Mouse (Mus musculus) fat pad, adult 2 months (tissue): ENCODE results near the gene Chaf1a.
"Not testable (repeated sequence)": the region's sequence is repeated elsewhere in the genome, so short reads cannot be mapped to it uniquely, and the experiment has no call there.

Experiments
- DNase-seq: peaks from one replicate; pipeline ENCODE4 v3.0.0-alpha.2; 2011; ENCODE audit warnings: low read depth, low spot score; ENCODE audit errors: extremely low read depth

Chaf1a gene

DNA sequence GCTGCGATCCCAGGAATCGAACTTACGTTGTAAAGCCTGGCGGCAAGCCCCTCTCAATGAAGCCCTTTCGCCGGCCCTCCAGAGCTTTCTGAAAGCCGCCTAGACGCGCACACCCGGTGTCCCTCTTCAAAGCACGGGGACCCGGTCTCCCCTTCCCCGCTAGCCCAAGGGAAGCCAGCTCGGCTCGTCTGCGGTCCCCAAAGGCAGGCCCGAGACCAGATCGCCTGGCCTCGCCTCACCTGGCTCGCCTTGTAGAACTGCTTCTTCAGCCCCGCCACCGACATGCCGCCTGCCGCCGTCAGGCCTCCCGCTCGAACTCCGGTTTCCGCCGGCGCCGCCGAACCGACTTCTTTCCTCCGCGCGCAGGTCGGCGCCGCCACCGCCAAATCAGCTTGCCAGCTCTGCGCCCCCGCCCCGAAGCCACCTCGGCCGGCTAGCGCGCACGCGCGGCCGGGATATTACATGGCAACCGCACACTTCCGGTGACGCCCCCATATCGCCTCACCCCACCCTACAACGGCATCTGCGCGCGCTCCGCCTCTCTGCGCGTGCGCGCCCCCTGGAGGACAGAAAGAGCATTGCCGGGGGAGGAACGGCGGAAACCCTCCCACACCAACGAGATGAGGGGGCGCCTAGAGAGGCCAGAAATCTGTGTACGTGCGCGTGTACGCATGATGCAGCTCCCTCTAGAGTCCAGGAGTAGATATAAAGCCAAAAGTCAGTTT lies 3.9 kb upstream of the Chaf1a start, which contains the start of gene Sh3gl1:
Sh3gl1 (minus strand) TSS at position 460 of the 725 bp plus-strand sequence.
- peak; percentile 55 for DNase-seq

DNA sequence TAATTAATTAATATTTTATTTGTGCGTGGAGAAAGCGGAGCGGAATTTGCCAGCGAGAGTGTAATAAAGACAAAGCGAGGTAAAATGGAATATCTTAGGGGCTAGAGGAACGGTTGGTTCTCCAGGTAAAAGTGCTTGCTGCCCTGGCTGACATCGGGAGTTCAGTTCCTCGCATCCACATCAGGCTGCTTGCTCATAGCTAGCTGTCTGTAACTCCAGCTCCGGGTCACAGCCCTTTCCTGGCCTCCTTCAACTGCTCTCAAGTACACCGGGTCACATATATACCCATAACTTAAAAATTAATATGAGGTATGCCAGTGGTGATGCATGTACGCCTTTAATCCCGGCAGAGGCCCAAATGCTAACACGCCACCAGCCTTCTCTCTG lies 3.3 kb upstream of the Chaf1a start:
- no peak for DNase-seq

DNA sequence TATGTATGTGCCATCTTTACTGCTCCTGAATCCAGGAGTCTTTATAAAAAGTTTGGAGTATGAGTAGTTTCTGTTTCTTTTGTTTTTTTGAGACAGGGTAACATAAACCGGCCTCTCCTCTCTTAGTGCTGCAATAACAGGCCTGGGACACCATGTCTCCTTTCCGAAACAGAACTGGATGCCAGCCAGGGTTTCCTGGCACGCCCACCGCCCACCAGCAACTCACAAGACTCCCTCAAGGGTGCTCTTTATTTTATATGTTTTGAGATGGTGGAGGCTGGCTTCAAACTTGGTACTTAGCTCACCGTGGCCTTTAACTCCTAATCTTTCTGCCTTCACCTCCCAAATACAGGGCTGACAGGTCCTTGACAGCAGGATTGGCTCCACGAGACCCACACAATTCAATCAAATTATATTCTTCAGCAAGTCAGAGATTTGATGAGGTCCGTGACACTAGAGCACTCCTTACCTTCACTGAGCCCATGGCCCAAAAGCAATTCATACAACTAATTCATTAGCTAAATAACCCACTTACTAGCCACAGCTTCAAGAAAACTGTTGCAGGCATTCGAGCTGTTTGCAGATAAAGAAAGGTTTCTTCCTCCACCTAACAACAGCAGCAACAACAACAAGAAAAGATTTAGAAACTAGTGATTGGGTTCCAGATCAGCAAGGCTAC lies 1.5 kb upstream of the Chaf1a start:
- peak; percentile 42 for DNase-seq

DNA sequence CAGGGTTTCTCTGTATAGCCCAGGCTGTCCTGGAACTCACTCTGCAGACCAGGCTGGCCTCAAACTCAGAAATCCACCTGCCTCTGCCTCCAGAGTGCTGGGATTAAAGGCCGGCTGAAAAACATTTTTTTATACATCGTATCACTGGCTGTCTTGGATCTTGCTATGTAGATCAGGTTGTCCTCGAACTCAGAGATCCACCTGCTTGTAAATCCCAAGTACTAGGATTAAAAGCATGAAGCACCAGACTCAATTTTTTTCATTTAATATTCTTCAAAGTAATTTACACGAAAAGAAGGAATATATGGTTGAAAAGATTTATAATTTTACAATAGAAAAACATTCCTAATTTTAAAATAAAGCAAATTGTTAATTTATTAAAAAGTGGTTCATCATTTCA lies 894 bp upstream of the Chaf1a start:
- no peak for DNase-seq

DNA sequence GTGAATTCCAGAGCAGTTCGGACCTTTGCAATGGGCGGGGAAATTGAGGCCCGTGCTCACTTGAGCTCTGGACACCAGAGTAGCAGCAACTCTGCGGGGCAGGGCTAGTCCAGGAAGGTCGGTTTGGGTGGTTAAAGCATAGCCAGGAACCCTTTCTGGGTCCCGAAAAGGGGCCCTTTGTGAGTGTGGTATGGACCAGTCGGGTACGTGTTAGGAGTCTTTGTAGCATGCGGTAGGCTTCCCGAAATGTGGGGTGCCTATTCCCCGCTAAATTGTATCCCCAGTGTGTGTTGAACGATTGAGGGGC lies 571 bp downstream of the Chaf1a start:
- no peak for DNase-seq

DNA sequence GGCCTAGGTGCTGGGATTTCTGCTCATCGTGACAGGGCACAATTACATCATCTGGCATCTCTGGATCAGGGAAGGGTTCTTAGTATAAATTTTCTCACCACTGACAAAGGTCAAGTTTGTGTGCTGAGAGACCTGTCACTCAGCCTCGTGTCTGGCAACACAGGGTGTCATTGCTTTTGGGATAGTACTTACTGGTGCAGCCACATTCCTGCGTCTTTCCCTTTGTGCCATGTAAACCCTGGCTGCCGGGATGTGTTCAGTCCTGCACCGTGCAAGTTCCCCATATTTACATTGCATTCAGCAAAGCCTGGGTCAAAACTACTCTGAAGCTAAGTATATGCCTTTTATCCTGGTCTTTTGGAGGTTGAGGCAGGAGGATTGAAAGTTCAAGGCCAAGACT lies 11.1 kb downstream of the Chaf1a start:
- peak; percentile 69 for DNase-seq

DNA sequence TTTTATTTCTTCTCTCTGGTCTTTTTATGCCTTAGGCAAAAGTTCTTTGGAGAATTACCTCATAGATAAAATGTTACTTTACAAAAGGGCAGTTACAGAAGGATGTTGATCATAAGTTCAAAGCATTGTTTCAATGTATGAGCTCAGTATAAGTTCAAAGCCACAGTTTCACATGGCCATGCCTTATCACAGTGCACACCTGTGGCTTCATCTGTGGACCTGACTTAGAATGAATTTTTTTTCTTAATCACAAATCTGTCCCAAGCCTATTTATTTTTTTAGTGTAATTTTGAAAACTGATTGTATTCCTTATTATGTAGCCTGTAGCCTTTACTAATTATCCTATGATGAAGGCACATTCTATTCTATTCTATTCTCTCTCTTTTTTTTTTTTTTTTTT lies 14.7 kb downstream of the Chaf1a start:
- DNase-seq, result no peak

DNA sequence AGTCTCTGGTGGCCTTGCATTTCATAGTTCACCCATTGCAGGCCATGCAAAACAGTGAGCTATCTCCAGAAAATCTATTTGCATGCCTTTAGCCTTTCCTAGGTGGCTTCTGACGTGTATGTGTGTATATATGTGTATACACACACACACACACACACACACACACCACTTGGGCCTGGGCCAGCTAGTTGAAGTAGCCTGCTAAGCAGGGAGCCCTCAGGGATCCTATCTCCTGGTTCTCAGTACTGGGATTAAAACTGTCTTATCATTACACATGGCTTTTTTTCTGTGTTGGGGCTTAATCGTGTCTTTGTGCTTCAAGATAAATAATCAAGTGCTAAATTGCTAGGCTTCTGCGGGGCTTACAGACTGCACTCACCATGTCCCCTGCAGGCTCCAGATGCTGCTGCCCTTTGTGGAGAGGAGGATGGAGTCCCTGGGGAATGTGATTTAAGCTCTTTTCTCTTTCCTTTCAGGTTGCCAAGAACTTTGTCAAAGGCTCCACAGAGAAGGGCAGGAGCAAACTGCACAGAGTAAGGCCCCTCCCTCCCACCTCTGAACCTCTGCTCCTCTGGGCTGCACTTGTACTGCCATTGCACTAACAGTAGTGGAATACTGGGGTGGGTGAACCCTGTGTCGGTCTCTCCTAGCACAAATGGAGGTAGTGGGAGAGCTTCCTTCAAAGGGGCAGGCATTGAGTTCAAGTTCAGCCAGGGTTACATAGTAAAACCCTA lies 15.9 kb downstream of the Chaf1a start:
- no peak for DNase-seq

DNA sequence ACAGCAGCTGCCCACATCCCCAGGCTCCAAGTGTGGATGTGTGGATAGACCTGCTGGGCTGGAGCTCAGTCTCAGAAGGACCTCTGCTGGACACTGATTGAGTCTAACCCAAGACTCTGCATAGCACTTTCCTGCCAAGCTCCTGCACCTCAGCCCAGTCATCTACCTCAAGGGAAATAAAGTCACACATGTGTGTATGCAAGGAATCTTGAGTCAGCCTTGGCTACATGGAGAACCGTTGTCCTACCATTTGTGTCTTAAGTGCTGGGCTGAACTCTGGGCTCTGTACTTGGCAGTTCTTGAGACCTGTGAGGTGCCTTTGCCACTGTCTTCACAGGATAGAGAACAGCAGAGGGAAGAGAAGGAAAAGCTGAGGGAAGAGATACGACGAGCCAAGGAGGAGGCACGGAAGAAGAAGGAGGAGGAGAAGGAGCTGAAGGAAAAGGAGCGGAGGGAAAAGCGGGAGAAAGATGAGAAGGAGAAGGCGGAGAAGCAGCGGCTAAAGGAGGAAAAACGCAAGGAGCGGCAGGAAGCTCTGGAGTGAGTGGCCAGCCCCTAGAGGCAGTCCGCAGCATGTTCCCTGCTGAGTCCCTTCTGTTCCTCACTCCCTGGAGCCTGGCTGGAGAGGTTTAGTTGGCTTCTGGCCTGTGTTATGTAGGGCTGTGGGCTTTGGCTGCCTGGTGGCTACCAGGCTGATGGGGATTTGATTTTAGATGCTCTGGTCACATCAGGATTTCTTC lies 17.3 kb downstream of the Chaf1a start:
- no peak for DNase-seq

DNA sequence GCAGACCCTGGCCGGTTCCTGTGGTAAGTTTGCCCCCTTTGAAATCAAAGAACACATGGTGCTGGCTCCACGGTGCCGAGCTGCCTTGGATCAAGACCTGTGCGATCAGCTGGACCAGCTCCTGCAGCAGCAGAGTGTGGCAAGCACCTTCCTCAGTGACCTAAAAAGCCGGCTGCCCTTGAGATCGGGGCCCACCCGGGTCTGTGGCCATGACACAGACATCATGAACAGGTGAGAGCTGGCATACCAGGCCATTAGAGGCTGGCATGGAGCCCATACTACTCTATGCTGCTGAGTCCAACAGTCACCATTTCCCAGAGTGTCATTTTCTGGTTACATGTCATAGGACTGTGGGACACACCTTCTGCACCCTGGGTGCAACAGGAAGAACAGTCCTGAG lies 21.8 kb downstream of the Chaf1a start:
- DNase-seq, result no peak

DNA sequence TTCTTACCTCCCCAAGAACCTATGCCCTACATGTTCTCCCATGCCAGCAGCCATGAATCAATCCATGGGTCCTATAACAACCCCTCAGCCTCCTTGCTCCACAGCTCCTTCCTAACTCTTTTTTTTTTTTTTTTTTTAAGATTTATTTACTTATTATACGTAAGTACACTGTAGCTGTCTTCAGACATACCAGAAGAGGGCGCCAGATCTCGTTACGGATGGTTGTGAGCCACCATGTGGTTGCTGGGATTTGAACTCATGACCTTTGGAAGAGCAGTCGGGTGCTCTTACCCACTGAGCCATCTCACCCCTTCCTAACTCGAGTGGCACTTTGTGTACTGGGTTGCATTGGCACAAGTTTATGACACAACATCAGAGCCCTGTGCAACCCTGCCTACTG lies 25.5 kb downstream of the Chaf1a start:
- DNase-seq, result not testable (repeated sequence)

DNA sequence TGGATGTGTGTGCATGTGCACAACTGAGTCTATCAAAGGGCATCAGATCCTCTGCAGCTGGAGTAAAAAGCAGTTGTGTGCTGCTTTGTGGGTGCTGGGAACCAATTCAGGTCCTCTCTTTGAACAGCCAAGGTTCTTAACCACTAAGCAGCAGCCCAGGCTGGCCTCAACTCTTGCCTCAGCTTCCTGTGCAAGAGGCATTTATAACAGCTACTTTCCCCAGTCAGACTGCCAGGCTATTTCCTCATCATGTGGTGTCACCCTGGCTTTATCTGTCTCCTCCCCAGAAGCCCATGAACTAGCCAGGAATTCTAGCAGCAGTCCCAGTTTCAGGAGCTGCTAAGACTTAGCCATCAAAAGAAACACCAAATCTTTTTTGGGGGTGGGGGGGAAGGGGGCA lies 26.2 kb downstream of the Chaf1a start:
- no peak for DNase-seq

DNA sequence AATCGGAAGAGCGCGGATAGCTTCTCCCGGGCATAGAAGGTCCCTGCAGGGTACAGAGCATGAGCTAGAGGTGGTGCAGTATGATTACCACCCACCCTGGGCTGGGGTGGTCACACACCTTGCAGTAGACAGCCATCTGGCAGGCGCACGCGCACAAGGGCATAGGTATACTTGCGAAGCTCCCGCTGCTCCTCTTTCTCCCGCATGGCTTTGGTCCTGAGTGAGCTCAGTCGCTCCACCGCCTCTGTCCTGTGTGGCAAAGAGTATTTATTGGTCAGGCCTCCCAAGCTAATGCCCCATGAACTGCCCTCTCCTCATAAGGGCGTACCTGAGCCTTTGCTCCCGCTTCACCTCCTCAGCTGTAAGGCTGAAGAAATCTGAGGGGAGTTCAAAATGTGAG lies 28.8 kb downstream of the Chaf1a start:
- no peak for DNase-seq

DNA sequence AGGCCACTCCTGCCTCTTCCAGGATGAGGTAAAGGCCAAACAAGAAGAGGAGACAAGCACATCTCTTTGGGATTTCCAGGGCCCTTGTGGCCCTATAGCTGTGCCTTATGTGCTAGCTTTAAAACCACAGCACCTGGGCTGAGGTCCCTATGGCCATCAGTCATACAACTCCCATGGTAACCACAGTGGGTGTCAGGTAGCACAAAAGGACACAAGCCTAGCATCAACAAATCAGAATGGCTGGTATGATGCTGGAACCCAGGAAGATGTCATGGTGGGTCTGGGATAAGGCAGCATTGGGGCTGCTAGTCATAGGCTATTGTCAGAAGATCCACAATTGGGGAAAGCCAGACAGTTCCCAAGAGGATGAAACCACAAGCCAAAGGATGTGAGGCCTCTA lies 30.9 kb downstream of the Chaf1a start:
- no peak for DNase-seq

DNA sequence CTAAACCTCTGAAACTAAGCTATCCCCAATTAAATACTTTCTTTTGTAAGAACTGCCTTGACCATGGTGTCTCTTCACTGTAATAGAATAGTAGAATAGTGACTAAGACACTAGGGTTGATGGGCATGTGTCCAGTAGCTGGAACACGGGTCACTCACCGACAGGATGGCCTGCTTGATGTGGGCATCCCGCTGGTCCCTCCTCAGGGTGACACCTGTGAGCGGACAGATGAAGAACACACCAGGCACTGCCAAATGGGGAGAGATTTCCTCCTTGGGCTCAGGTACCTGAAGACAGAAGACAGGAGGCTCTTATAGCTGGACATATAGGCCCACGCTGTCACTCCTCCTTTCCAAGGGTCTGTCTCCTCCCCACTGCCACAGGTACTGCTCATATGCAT lies 32.0 kb downstream of the Chaf1a start:
- no peak for DNase-seq

DNA sequence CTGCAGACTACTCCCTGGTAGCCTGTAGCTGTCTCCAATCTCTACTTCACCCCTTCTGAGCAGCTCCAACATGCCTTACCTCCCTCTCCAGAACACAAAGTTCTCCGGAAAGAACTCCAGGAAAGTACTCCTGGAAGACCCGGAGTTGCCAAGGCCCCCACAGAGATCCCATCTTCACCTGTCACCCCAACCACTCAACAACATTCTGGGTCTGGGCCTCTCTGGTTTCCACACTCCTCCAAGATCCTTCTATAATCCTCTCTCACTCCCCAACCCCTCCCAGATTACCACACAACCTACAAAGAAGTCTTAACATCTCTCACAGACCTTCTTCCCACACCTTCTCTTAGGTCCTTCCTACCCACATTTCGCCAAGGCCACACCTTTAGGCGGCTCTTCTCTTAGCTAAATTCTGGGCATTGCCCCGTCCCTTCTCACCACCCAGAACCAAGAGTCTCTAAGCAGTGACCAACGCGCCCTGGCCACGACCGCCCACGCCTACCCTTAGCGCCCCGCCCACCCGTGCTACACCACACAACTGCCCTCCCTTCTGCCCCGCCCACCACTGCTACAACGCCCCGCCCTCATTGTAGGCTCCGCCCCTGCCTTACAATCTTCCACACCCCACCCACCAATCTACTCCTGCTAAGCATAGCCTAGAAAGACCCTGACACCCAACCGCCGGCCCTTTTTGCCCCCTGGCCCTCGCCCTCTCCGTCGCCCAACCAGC lies 34.0 kb downstream of the Chaf1a start:
- DNase-seq, result no peak

DNA sequence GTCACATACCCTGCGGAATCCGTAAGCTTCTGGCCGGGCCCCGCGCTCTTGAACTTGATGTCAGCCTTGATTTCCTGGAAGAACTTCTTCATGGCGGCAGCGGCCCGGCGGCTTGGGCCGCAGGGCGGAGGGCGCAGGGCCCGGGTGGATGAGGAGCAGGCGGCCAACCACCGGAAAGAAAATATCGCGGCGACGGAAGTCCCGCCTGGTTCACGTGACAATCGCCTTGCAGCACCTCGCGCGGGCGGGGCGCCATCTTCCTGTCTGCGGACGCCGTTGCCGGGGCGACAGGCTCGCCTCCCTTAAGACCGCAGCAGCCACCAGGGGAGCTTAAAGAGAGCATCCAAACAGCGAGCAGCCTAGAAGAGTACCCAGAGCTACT lies 34.6 kb downstream of the Chaf1a start, which contains the start of gene Ubxn6:
Ubxn6 (minus strand) TSS at position 202 of the 382 bp plus-strand sequence.
- DNase-seq, result no peak

DNA sequence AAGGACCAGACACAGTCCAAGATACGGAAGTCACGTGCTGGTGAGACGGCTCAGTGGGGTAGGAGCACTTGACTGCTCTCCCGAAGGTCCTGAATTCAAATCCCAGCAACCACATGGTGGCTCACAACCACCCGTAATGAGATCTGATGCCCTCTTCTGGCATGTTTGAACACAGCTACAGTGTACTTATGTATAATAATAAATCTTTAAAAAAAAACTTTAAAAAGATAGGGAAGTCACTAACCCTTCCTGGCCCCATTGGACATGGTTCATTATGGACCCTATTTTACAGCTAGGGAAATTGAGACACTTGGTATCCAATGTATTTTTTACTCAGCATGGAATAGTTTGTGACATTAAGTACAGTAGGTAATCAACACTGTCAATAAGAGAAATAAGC lies 37.3 kb downstream of the Chaf1a start:
- DNase-seq, result no peak

DNA sequence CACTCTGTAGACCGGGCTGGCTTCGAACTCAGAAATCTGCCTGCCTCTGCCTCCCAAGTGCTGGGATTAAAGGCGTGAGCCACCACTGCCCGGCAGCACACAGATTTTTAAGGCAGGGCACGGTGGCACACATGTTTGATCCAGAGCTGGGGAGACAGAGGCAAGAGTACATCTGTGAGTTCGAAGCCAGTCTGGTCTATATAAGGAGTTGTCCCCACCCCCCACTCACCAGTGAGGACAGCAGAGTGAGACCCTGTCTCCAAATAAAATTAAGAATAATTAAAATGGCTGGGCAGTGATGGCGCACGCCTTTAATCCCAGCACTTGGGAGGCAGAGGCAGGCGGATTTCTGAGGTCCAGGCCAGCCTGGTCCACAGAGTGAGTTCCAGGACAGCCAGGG lies 38.1 kb downstream of the Chaf1a start:
- not testable (repeated sequence) for DNase-seq

DNA sequence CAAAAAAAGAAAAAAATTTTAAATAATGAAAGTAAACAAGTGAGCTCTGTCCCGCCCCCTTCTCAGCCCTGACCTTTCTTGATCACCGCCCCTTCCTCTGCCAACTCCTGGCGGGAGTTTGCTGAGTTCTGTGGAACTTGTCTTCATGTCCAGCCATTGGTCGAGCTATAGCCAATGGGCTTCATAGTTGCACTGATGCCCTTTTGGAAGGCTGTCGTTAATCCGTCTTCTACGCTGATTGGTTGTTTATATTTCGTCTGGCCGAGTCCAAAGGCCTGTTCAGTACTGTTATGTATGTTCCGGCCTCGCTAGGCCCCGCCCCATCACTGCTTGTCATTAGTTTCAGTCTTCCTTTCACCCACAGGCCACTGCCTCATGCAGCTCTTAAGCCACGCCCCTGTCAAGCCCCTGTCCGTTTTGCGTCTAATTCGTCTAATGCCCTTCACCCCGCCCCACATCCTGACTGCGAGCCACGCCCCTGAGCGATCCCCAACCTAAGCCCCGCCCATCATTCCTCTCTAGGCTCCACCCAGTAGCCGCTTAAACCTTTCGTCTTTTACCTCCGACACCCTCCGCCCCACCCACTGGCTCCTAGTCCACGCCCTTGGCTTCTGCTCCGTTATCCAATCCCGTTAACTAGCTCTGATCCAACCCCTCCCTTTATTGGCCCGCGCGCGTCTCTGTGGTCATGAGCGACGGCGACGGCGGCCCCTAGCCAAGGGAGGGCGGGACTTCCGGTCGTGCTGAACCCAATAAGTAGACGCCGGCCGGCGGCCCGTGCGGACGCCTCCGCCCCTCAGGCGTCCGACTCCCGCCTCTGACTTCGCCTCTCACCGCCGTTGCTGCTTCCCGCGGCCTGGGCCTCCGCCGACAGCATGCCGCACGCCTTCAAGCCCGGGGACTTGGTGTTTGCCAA lies 38.9 kb downstream of the Chaf1a start, which contains the start of gene Hdgfl2:
Hdgfl2 (plus strand) TSS at position 755 of the 916 bp plus-strand sequence.
- peak; percentile 100 for DNase-seq
